Mouse (Mus musculus) kidney, adult 2 months (tissue): ENCODE data around the gene Strap.

ENCODE experiments used
- CTCF ChIP-seq: fragments of 200-500 bp; conservative IDR thresholded peaks from 2 replicates; pipeline ENCODE4 v1.5.1; 2011; ENCODE audit warnings: low read depth, mild to moderate bottlenecking, control low read depth, low read length, moderate library complexity, mixed read lengths; ENCODE audit not compliant: insufficient read depth, insufficient read length
- POLR2A ChIP-seq: fragments of 200-500 bp; IDR thresholded peaks from one replicate; pipeline ENCODE4 v1.6.1; 2011; ENCODE audit warnings: low read depth, low read length, control low read depth

- TF ChIP-seq CTCF (no peak), POLR2A (no peak)
Measured at GRCm38 (mm10) chr6:137687667-137688066, 47.2 kb upstream of the Strap start.
